Mouse (Mus musculus): Measurements from ENCODE around the gene Ptpre. TPM values are rescaled to one million over a fixed set of nuclear protein-coding genes. Genes with fewer than 3 reads are reported as not detected.

Ptpre gene
- total and polyA plus RNA-seq, 3 experiments = 30.5 to 154 (median 119) TPM

- peak within 1 kb of the TSS; percentile 98 for H3K4me3 ChIP-seq (ENCODE audit: low read depth, low read length)
- peak; percentile 19 for DNase-seq (ENCODE audit: low spot score)
- peaks cover 37% of the 10 kb centered on the region for H3K4me1 ChIP-seq (ENCODE audit: insufficient read depth, low read depth, low read length)
- ATAC-seq (ENCODE audit: extremely low read depth, insufficient number of reproducible peaks, low FRiP score, poor library complexity, severe bottlenecking) = no peak
- TF ChIP-seq GATA2 (IDR thresholded peaks at IDR 0.05; ENCODE audit: borderline replicate concordance, low read depth, low read length) (no peak), CTCF (IDR thresholded peaks at IDR 0.05; ENCODE audit: low read depth, low read length) (no peak), TAL1 (conservative IDR thresholded peaks at IDR 0.05; ENCODE audit: low read depth, low read length) (no peak), GATA1 (IDR thresholded peaks at IDR 0.05; ENCODE audit: borderline replicate concordance, low read length) (no peak), POLR2AphosphoS5 (IDR thresholded peaks at IDR 0.05; ENCODE audit: insufficient replicate concordance, low read depth, low read length) (no peak)
- H3K27me3 ChIP-seq (ENCODE audit: insufficient read depth, low read length) = 0 out of 2 replicates have a peak, but pooled peaks cover 2% of the 10 kb centered on the region
- peaks cover 20% of the 10 kb centered on the region for H3K36me3 ChIP-seq (replicated peaks)
- no peaks in the 10 kb centered on the region for H3K9me3 ChIP-seq (replicated peaks)
Measured at GRCm38 (mm10) chr7:135715642-135716444, 178.6 kb downstream of the Ptpre start, which contains the start of gene Mki67. Gene Mki67 (minus strand): TSS chr7:135716361.

DNA sequence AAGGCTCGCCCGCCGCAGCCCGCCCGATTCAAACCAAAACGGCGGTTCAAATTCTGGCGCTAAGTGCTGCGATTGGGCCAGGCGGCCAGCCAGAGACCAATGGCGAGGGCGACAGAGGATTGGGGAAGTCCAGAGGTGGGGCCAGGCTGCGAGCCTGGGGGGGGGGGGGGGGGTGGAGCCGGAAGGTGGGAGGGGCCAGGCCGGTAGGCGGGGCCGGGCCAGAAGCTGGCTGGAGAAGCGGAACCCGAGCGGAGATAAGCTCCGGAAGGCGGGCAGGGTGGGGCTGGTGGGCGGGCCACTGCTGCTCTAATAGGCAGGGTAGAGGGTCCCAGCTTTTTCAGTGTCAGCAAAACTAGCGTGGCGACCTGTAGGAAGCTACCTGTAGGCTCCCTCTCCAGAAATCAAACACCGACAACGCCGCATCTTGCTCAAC lies 179.2 kb downstream of the Ptpre start:
- H3K27me3 ChIP-seq (ENCODE audit: insufficient read depth, low read length) = 0 out of 2 replicates have a peak, but pooled peaks cover 2% of the 10 kb centered on the region
- peaks cover 17% of the 10 kb centered on the region for H3K36me3 ChIP-seq (replicated peaks)
- ATAC-seq (ENCODE audit: extremely low read depth, insufficient number of reproducible peaks, low FRiP score, poor library complexity, severe bottlenecking) (peak; percentile 79), DNase-seq (ENCODE audit: low spot score) (peak; percentile 98)
- peak overlapping the region; percentile 98 for H3K4me3 ChIP-seq (ENCODE audit: low read depth, low read length)
- H3K9me3 ChIP-seq (replicated peaks) = no peaks in the 10 kb centered on the region
- TF ChIP-seq CTCF (IDR thresholded peaks at IDR 0.05; ENCODE audit: low read depth, low read length) = no peak
- TF ChIP-seq POLR2AphosphoS5 (IDR thresholded peaks at IDR 0.05; ENCODE audit: insufficient replicate concordance, low read depth, low read length) = no peak
- TF ChIP-seq GATA1 (IDR thresholded peaks at IDR 0.05; ENCODE audit: borderline replicate concordance, low read length) = no peak
- TF ChIP-seq GATA2 (IDR thresholded peaks at IDR 0.05; ENCODE audit: borderline replicate concordance, low read depth, low read length) = no peak
- no peak for TF ChIP-seq TAL1 (conservative IDR thresholded peaks at IDR 0.05; ENCODE audit: low read depth, low read length)
- H3K4me1 ChIP-seq (ENCODE audit: insufficient read depth, low read depth, low read length) = peaks cover 40% of the 10 kb centered on the region

- ATAC-seq (ENCODE audit: extremely low read depth, insufficient number of reproducible peaks, low FRiP score, poor library complexity, severe bottlenecking) = no peak
- H3K27me3 ChIP-seq (ENCODE audit: insufficient read depth, low read length) = 0 out of 2 replicates have a peak, but pooled peaks cover 2% of the 10 kb centered on the region
- H3K36me3 ChIP-seq (replicated peaks) = peaks cover 16% of the 10 kb centered on the region
- peaks cover 45% of the 10 kb centered on the region for H3K4me1 ChIP-seq (ENCODE audit: insufficient read depth, low read depth, low read length)
- TF ChIP-seq GATA1 (IDR thresholded peaks at IDR 0.05; ENCODE audit: borderline replicate concordance, low read length) = no peak
- TF ChIP-seq POLR2AphosphoS5 (IDR thresholded peaks at IDR 0.05; ENCODE audit: insufficient replicate concordance, low read depth, low read length) = no peak
- TF ChIP-seq GATA2 (IDR thresholded peaks at IDR 0.05; ENCODE audit: borderline replicate concordance, low read depth, low read length) = no peak
- no peak for TF ChIP-seq CTCF (IDR thresholded peaks at IDR 0.05; ENCODE audit: low read depth, low read length)
- no peak for TF ChIP-seq TAL1 (conservative IDR thresholded peaks at IDR 0.05; ENCODE audit: low read depth, low read length)
- no peaks in the 10 kb centered on the region for H3K9me3 ChIP-seq (replicated peaks)
- DNase-seq (ENCODE audit: low spot score) = no peak
- H3K4me3 ChIP-seq (ENCODE audit: low read depth, low read length) = peak overlapping the region; percentile 98; the same call in 1 of the 2 replicates
Measured at GRCm38 (mm10) chr7:135716968-135717557, 179.8 kb downstream of the Ptpre start.

DNA sequence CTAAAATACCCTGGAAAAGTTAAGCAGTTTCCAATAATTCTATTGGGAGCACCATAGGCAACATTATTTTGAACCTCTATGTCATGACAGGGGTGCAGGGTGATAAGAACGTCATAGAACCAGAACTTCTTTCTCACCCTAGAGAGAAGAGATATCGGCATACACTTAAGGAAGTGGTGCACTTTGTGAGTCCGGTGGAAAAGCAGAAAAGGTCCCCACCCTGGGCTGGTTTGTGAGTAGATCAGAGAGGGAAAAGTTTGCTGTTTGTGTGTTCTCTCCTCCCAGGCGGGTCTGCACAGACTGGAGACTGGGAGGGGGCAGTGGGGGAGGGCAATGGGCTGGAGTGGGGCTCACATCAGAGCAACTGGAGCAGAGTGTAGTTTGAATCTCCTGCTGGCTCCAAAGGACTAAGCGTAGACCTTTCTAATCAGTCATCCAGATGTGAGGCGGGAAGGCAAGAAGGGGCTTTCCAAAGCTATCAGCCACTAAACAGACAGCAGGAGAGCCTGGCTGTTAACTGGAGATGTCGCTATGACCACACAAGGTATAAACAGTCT lies 184.2 kb downstream of the Ptpre start:
- DNase-seq (ENCODE audit: low spot score) = peak; percentile 25
- peak overlapping the region; percentile 44; the same call in 1 of the 2 replicates for H3K4me3 ChIP-seq (ENCODE audit: low read depth, low read length)

GRCm38 (mm10) chr7:135722011-135722838 lies 184.9 kb downstream of the Ptpre start:
- no peaks in the 10 kb centered on the region for H3K9me3 ChIP-seq (replicated peaks)
- H3K27me3 ChIP-seq (ENCODE audit: insufficient read depth, low read length) = peaks cover 18% of the 10 kb centered on the region
- no peaks in the 10 kb centered on the region for H3K36me3 ChIP-seq (replicated peaks)
- ATAC-seq (ENCODE audit: extremely low read depth, insufficient number of reproducible peaks, low FRiP score, poor library complexity, severe bottlenecking) (no peak), DNase-seq (ENCODE audit: low spot score) (no peak)
- H3K4me3 ChIP-seq (ENCODE audit: low read depth, low read length) = no peak overlapping the region
- peaks cover 28% of the 10 kb centered on the region for H3K4me1 ChIP-seq (ENCODE audit: insufficient read depth, low read depth, low read length)
- TF ChIP-seq GATA1 (IDR thresholded peaks at IDR 0.05; ENCODE audit: borderline replicate concordance, low read length) (no peak), GATA2 (IDR thresholded peaks at IDR 0.05; ENCODE audit: borderline replicate concordance, low read depth, low read length) (no peak), POLR2AphosphoS5 (IDR thresholded peaks at IDR 0.05; ENCODE audit: insufficient replicate concordance, low read depth, low read length) (no peak), CTCF (IDR thresholded peaks at IDR 0.05; ENCODE audit: low read depth, low read length) (no peak), TAL1 (conservative IDR thresholded peaks at IDR 0.05; ENCODE audit: low read depth, low read length) (no peak; the same call in 1 of the 2 replicates)

More for the DNA sequence above, 184.2 kb downstream of the Ptpre start:
- peak; percentile 56 for TF ChIP-seq TAL1 (conservative IDR thresholded peaks at IDR 0.05; ENCODE audit: low read depth, low read length)
- TF ChIP-seq GATA1 (IDR thresholded peaks at IDR 0.05; ENCODE audit: borderline replicate concordance, low read length) = no peak
- no peaks in the 10 kb centered on the region for H3K9me3 ChIP-seq (replicated peaks)
- H3K4me1 ChIP-seq (ENCODE audit: insufficient read depth, low read depth, low read length) = peaks cover 35% of the 10 kb centered on the region
- no peaks in the 10 kb centered on the region for H3K36me3 ChIP-seq (replicated peaks)
- ATAC-seq (ENCODE audit: extremely low read depth, insufficient number of reproducible peaks, low FRiP score, poor library complexity, severe bottlenecking) = peak; percentile 70
- H3K27me3 ChIP-seq (ENCODE audit: insufficient read depth, low read length) = peaks cover 16% of the 10 kb centered on the region
